Mouse (Mus musculus) kidney, postnatal 25 days (tissue): ENCODE results near the gene Arid3a.

Experiments
- DNase-seq, 2 experiments: peaks; one replicate each; pipeline ENCODE4 v3.0.0; 2021; ENCODE audit warnings: mixed read lengths in 2 of 2

The Arid3a gene

DNA sequence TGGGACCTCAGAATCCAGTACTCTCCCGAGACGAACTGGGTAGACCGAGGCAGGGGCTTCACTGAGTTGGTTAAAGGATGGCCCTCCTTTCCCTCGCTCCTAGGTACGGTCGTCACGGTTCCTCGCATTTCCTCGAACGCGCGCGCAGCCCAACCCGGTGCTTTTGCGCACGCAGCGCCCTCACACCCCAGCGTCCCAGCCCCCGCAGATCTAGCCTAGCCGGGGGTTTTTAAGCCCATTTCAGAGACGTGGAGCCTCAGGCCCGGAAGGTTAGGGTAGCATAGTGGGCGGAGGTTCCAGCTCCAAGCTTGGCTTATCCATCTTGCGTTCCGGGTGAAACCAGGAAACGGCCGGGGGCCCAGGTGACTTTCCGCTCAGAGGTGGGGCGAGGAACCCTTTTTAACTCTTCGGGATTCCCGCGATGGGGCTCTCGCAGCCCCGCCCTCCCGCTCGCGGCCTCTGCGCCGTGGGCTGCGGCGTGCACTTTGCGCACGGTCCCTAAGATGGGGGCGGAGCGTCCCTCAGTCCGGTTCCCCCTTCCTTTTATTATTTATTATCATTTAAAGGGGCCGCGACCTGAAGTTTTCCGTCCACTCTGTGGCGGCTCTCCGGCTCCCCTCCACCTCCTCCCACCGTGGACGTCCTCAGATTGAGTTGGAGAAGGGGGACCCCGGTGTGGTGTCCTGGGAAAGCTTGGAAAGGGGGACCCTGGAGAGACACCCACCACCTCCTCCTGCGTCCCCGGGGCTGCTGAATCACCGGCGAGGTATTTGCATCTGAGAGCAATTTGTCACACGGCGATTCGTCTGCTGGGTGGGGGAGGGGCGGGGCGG lies at the start of gene Arid3a:
Gene Arid3a (plus strand): TSS at position 553 of the 833 bp plus-strand sequence.
- DNase-seq = peak; percentile 90 to 94

DNA sequence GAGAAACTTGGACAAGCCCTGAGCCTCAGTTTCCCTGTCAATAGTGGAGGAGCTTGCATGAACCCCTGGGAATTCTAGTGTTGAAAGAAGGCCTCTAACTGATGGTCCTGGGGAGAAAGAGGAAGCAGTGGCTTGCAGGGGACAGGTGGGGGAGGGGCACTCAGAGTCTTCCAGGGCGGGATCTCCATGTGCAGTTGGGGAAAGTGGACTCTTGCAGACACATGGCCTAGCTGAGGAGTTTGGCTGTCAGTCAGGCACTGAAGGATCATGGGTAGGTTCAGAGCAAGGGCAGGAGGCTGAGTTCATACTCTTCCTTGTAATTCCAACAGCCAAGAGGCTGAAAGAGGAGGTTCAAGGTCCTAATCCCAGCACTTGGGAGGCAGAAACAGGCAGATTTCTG lies 49.7 kb upstream of the Arid3a start:
- peak in 1 of 2 experiments; percentile 52 for DNase-seq

DNA sequence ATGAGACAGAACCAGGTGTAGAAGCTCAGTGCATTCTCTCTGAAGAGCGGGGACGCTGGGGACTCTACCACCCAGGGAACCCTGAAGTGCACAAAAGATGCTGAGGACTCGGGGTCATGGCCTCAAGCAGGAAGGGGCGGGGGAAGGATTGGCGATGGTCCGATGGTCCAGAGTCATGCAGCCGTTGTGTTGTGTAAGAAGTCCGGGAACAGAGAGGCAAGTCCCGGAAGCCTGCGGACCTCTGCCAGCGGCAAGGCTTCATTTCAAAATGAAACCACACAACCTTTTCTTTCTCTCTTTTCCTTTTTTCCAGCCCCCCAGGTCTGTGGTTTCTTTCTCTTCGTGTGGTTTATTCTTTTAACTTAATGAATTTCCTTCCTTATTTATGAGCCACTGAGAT lies 49.1 kb upstream of the Arid3a start:
- DNase-seq = peak; percentile 70 to 82

DNA sequence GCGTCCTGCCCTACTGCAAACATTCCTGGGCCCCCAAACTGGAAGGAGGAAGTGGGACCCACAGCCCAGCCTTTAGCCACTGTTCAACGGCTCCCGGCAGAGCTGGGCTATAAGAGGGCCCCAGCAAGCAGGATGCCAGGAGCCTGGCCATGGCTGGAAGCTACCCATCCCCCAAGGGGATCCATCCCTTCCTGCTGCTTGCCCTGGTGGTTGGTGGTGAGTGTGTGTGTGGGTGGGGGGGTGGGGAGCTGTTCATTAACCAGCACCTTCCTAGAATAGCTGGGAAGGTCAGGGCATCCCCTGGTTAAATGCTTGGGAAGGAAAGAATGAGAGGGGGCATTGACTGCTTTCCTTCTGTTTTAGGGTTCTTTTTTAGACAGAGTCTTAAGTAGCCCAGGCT lies 47.3 kb upstream of the Arid3a start:
- no peak for DNase-seq

DNA sequence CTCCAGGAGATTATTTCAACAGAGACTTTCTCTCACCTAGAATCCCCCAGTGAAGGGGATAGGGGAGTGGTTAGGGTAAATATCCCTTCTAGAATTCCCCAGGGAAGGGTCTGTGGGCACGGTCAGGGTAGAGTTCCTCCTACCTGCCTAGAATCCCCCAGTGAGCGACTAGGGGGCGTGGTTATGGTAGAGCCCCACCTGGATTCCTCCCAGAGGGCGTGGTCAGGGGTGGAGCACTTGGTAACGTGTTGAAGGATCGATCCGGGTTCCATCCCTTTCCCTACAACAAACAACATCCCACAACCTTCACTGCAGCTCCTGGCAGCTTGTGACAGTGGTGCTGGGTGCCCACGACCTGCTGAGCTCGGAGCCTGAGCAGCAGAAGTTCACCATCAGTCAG lies 46.1 kb upstream of the Arid3a start:
- DNase-seq = peak in 1 of 2 experiments; percentile 52

DNA sequence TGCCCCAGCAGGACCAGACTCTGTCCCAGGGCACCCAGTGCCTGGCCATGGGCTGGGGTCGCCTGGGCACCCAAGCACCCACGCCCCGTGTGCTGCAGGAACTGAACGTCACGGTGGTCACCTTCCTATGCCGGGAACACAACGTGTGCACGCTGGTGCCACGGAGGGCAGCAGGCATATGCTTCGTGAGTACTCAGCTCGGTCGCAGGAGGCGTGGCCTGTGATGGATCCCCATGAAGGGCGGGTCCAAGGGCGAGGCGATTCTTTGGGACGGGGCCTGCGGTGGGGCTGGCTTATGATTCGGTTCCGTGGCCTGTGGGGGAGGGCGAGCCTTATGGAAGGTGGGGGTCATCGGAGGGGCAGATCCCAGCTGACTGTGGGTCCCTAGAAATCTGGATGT lies 44.9 kb upstream of the Arid3a start:
- DNase-seq = peak in 1 of 2 experiments; percentile 50

DNA sequence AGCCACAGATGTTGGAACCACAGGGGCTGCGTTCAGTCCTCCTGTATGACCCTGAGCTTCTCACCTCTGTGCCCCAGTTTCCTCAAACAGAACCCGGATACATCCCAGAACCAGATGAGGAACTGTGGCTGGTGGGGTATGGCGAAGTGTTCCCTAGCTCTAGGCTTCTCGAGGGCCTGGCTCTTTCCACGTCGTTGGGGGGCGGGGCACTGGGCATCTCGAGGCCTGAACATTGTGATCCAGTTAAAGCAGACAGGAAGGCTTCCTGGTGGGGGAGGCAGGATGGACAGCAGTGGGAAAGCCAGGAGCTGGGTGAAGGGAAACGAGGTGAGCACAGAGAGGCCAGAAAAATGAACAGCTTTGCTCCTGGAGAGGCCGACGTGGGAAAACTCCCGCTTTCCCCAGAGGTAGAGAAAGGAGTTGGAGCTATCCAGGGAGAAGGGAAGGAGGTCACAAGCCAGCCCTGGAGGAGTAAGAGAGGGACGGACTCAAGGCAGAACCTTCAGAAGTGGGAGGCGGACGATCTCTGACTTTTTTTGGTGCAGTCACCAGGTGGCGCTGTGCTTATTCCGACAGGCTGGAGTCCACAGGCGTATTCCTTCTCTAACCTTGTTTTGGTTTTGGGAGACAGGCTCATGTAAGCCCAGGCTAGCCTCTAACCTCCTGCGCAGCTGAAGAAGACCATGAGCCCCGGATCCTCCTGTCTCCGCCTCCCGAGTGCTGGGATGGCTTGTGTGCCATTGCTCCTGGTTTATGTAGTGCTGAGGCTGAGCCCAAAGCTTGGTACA lies 43.4 kb upstream of the Arid3a start:
- peak; percentile 90 to 91 for DNase-seq

DNA sequence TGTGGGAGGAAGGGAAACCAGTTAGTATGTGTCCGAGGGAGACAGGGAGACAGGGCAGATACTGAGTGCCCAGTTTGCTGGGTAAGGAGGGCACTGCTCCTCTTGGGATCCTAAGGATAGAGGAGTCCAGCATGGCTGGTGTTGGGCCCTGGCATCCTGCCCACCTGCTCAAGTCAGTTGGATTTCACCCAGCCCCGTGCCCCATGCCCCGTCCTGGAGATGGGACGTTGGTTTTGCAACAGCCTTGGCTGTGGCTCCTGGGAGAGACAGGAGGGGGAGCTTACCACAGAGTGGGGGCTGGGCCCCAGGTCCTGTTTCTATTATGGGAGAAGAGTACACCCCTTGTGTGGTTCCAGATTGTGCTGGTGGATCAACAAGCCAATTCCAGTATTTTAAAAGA lies 42.4 kb upstream of the Arid3a start:
- peak; percentile 92 to 94 for DNase-seq

DNA sequence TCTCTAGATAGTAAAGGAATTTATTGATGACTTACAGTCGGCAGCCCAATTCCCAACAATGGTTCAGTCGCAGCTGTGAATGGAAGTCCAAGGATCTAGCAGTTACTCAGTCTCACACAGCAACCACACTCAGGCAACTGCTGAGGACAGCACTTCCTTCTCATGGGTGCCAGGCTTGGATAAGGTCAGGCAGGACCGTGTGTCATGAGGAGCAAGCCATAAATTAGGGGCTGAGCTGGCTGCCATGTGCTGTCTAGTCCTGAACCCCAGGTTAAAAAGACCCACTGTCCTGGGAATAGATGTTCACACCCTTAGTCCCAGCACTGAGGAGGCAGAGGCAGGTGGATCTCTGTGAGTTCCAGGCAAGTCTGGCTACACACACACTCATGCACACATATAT lies 41.9 kb upstream of the Arid3a start:
- peak in 1 of 2 experiments; percentile 47 for DNase-seq

DNA sequence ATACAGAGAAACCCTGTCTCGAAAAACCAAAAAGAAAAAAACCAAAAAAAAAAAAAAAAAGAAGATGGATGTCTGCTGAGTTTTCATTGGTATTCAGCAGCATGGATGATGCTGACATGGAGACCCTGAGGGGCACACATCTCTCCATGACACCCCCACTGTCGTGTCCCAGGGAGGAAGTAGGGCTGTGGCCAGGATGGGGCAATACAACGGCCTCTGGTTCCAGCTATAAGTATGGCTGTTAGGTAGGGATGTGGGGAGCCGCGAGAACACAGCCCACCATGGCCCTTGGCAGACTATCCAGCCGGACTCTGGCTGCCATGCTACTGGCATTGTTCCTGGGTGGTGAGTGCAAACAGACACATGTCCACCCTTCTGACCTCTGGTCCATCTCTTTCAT lies 40.8 kb upstream of the Arid3a start, which contains the start of gene Elane:
Gene Elane (plus strand): TSS at position 194 of the 400 bp plus-strand sequence.
- no peak for DNase-seq

DNA sequence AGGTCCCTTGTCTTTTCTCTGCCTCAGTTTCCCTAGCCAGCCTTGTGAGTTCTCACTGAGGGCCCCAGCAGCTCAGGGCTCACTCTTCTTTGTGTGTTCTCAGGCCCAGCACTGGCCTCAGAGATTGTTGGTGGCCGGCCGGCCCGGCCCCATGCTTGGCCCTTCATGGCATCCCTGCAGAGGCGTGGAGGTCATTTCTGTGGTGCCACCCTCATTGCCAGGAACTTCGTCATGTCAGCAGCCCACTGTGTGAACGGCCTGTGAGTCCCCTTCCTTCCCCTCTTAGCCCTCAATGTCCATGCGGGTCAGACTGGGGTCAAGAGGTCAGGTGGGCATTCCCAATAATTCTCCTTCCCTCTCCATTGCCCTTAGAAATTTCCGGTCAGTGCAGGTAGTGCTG lies 40.2 kb upstream of the Arid3a start:
- no peak for DNase-seq

DNA sequence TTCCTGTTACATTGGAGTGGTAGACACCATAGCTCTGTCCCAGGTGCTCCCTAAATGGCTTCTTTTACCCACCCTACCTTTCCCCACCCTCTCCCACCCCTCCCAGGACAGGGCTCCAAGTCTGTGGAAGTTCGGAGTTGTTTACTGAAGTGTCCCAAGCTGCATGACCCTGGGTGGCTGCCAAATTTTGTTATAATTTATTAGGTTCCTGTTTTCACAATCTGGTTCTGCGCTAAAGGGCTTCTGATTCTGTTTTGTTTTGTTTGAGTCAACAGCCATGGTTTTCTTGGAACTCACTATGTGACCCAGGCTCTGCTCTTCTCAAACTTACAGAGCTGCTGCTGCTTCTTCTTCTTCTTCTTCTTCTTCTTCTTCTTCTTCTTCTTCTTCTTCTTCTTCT lies 37.5 kb upstream of the Arid3a start:
- DNase-seq = peak; percentile 47 to 73

DNA sequence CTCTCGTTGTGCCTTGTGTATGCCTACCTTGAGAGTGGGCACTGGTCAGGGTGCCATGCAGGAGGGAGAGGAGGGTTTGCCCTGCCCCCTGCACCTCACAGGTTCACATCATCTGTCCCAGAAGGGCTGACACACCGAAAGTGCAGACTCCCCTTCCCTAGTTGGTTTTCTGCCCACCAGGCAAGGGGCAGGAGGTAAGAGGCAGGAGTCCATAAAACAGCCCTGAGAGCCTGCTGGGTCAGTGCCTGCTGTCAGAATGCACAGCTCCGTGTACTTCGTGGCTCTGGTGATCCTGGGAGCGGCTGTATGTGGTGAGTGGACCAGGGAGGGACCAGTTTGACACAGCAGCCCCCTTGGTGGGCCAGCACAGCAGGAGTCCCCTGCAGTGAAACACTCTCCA lies 36.2 kb upstream of the Arid3a start, which contains the start of gene Cfd:
Gene Cfd (plus strand): TSS at position 184 of the 400 bp plus-strand sequence.
- no peak for DNase-seq

DNA sequence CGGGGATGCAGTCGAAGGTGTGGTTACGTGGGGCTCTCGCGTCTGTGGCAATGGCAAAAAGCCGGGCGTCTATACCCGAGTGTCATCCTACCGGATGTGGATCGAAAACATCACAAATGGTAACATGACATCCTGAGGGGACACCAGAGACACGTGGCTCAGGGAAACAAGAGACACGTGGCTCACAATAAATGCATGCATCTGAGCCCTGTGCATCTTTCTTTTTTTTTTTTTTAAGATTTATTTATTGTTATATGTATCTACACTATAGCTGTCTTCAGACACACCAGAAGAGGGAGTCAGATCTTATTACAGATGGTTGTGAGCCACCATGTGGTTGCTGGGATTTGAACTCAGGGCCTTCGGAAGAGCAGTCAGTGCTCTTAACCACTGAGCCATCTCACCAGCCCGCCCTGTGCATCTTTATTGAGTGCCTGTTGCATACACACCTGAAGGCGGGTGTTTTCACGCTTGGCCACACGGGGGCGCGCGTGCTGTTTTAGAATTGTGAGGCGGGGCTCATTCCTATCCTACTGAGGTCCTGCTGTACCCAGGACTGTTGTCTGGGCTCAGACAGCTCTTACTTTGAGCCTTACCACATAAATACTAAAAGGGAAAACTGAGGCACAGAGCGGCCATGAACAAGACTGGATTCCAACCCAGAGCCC lies 34.3 kb upstream of the Arid3a start:
- peak; percentile 83 to 85 for DNase-seq

DNA sequence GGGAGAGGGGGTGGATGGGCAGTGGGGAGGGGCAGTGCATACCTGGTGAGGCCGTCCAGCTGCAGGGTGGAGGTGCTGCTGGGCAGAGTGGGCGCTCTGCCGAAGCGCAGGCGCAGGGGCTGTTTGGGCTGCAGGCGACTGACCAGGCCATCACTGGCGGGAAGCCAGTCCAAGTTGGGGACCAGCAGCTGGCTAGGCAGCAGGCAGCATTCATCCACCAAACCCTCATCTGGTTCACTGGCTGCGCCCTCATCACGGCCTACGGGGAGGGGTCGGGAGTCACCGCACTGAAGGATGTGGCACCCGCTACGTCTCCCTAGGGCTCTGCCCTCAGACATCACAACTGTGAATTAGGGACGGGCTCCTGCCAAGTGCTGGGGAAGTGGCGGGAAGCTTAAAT lies 30.5 kb upstream of the Arid3a start:
- peak in 1 of 2 experiments; percentile 49 for DNase-seq

DNA sequence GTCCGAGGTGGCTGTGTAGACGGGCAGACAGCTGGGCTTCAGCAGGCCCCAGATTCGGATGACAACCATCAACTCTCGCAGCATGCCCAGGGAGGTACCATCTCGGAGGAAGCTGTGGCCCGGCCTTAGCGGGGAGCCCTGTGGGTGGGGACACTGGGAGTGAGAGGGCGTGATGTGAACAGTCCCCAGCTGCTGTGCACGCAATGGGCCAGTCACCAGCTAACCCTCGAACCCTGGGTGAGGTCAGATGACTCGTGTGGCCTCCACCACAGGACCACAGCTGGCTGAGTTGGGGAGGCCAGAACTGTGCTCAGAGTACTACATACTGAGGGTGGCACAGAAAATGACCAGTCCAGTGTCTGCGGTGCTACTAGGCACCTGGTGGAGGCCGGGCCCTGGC lies 30.0 kb upstream of the Arid3a start:
- DNase-seq = no peak

DNA sequence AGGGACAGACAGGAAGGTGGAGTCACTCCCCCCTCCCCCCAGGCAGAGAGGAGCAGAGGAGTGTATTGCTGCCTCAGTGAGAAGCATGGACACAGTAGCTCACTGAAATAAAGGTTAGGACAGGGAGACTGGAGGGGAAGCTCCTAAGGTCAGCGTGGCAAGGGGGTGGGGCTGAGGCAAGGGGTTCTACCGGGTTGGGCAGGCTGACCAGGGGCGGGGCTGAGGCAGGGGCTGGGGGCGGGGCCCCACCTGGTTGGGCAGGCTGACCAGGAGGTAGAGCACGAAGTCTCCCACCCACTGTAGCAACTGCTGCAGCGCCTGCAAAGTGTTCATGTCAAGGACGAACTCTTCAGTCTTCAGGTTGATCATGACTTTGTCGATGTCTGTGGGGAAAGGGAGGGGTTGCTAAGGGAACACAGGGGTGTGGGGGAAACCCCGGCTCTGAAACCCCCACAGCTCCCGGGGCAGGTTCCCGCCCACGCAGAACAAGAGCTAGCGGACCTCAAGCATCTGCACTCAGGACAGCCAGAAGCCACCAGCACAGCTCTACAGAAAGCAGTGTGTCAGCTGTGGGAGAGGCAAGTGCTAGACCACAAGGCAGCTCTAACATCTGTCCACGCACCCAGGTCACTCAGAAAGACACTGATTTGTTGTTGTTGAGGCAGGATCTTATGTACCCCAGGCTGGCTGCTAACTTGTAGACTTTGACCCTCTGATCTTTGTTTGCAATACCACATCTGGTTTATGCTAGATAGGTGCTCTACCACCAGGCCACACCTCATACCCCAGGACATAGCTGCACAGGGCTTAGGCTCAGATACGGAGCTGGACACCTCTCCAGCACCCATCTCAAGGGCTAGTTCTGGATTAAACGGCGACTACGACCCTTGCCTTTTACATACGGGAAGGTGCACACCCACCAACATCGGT lies 29.3 kb upstream of the Arid3a start:
- DNase-seq = peak; percentile 53 to 83

DNA sequence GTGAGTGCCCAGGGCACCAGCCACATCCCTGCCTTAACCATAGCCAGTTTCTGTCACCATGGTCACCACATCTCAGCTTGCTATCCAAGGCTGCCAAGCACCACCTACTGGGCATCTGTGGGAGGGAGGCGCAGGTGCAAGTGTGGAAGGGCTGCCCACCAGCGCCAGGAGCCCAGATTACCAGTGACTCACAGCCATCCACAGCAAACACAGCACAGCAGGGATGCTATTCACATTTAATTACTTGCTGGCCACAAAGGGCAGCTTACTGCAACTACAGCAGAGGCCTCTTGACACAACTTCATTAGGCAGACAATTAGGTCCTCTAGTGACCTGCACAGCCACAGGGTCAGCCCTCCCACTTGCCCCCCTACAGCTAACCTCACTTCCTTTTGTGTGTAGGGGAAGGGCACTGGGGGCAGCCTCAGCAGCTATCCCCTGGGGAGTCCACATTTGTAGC lies 25.9 kb upstream of the Arid3a start:
- no peak for DNase-seq

DNA sequence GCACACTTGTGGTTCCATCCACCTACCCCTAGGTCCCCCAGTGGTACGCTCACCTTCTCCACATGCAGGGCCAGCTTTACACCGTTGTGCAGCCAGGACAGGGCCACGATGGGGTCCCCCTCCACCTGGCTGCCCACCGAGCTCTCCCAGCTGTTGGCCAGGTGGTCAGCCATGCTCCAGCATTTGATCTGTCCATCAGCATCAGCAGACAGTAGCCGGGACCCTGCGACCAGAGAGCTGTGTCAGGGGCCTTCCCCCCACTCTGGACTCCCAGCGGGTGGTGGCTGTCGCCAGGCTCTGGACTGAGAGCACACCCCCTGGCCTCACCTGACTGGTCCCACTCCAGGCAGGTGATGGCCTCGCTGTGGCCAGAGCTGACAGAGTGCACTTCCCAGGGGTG lies 20.1 kb upstream of the Arid3a start:
- DNase-seq = no peak

DNA sequence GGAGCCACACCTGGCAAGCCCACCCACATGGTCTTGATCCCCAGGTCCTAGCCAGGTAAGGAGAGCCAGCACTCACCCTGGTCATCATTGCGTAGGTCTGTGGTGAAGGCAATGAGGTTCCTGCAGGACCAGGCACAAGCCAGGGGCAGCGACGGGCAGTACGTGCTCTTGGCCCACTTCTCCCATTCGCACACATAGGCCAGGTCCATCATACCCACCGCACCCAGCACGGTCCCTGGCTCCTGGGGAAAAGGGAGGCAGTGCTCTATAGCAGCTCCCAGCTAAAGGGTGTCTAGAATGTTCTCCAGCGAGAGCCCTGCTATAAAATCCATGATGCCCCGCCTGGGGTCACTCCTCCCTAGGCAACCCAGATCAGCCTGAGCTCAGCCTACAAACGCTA lies 19.4 kb upstream of the Arid3a start:
- DNase-seq = no peak

DNA sequence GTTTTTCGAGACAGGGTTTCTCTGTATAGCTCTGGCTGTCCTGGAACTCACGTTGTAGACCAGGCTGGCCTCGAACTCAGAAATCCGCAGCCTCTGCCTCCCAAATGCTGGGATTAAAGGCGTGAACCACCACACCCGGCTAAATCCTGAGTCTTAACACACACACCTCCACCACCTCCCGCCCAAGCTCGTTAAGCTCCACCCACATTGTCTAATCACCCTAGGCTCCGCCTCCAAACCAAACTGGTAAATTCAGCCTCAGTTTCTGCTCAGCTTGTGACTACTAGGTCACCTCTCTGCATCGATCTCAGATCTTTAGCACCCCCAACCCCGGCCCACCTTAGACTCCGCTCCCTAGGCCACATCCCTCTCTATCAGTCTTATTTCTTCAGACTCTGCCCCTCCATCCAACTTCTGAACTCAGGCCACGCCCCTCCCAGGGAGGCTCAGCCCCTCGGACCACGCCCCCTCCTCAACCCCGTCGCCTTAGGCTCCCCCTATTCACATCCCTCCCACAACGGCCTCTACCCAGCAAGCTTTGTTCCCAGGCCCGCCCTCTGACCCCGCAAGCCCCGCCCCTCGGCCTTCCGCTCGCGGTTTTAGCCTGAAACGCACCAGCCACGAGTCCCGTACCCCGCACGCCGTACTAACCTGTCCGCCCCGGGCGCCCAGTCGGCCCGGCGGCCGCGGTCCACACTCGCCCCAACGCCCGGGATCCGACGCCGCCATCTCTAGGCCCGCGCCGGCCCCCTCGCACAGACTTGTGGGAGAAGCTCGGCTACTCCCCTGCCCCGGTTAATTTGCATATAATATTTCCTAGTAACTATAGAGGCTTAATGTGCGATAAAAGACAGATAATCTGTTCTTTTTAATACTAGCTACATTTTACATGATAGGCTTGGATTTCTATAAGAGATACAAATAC lies 18.4 kb upstream of the Arid3a start, which contains the start of gene Med16:
Gene Med16 (minus strand): TSS at position 757 of the 925 bp plus-strand sequence.
- DNase-seq = peak; percentile 98
